Comparison of ENCODE assay signal across 9 mouse cellular contexts in the genomic region with DNA sequence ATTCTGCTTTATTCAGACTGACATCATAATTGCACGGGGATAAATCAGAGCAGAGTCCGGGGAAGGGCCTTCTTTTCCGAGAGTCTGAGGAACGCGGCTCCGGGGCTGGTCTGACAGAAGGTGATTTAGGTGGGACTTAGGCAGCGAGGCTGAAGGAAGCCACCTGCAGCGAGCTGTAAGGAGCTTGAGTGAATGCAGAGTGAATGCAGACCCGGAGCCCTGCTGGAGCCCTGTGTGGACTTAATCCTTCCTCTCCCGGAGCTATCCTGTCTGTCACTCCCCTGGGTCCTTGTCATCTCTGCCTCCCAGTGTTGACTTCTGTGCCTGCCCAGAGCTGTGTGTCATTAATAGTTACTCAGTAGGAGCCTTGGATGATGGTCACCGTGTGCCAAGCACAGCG. TPM values are rescaled to one million over a fixed set of nuclear protein-coding genes. Genes with fewer than 3 reads are reported as not detected.
DNase-seq lines count a peak whose midpoint lies in the region; ATAC-seq and TF ChIP-seq lines count a peak whose summit lies in the region.
"Had no signal": no experiment of that assay in that cellular context is flagged by ENCODE, and none has a peak within 500 bp of the region (broad histone marks: within the 10 kb centered on the region; RNA-seq: fewer than 3 reads in every experiment).

No protein-coding gene starts in this region.

- no peak for TF ChIP-seq CTCF in heart, postnatal 0 days (IDR thresholded peaks at IDR 0.05; ENCODE audit: low read depth)

- TF ChIP-seq EP300 in heart, postnatal 0 days (IDR thresholded peaks at IDR 0.05; ENCODE audit: low read depth): no peak

- H3K4me3 ChIP-seq in heart, postnatal 0 days (ENCODE audit: low read depth, low read length): no peak overlapping the region
- no peak overlapping the region for H3K4me3 ChIP-seq in intestine, embryonic 15.5 days (replicated peaks)
- H3K4me3 ChIP-seq in neural tube, embryonic 13.5 days: no peak overlapping the region

- H3K9ac ChIP-seq in heart, postnatal 0 days (replicated peaks; ENCODE audit: low read depth, low read length): no peak overlapping the region
- H3K9ac ChIP-seq in intestine, embryonic 15.5 days: no peak overlapping the region
- H3K9ac ChIP-seq in neural tube, embryonic 13.5 days: no peak overlapping the region

- no peaks in the 10 kb centered on the region for H3K27me3 ChIP-seq in heart, postnatal 0 days (ENCODE audit: control insufficient read depth, insufficient read depth, low read length)
- H3K27me3 ChIP-seq in intestine, embryonic 15.5 days (replicated peaks): no peaks in the 10 kb centered on the region
- no peaks in the 10 kb centered on the region for H3K27me3 ChIP-seq in neural tube, embryonic 13.5 days

- peaks cover 25% of the 10 kb centered on the region for H3K4me1 ChIP-seq in heart, postnatal 0 days (ENCODE audit: control insufficient read depth, insufficient read depth)
- H3K4me1 ChIP-seq in intestine, embryonic 15.5 days (replicated peaks): peaks cover 42% of the 10 kb centered on the region
- H3K4me1 ChIP-seq in neural tube, embryonic 13.5 days (replicated peaks): peaks cover 63% of the 10 kb centered on the region

- 23% methylated on average over 12 of the region's 12 CpGs for WGBS in heart, postnatal 0 days
- WGBS in intestine, embryonic 15.5 days: 16% methylated on average over 12 of the region's 12 CpGs
- 4% methylated on average over 12 of the region's 12 CpGs for WGBS in neural tube, embryonic 13.5 days

- ATAC-seq in heart, postnatal 0 days (ENCODE audit: insufficient read depth, low read depth): no peak
- ATAC-seq in intestine, embryonic 15.5 days: peak; percentile 46
- ATAC-seq in neural tube, embryonic 13.5 days (ENCODE audit: low read depth): peak; percentile 75

- no peaks in the 10 kb centered on the region for H3K9me3 ChIP-seq in heart, postnatal 0 days (replicated peaks; ENCODE audit: control insufficient read depth, low read length)
- no peaks in the 10 kb centered on the region for H3K9me3 ChIP-seq in intestine, embryonic 15.5 days
- no peaks in the 10 kb centered on the region for H3K9me3 ChIP-seq in neural tube, embryonic 13.5 days

- no peak overlapping the region for H3K27ac ChIP-seq in heart, postnatal 0 days (ENCODE audit: low read depth)
- no peak overlapping the region for H3K27ac ChIP-seq in intestine, embryonic 15.5 days
- H3K27ac ChIP-seq in neural tube, embryonic 13.5 days (replicated peaks): peak overlapping the region; percentile 74

- no peaks in the 10 kb centered on the region; the same call in 1 of the 2 replicates for H3K36me3 ChIP-seq in heart, postnatal 0 days (replicated peaks; ENCODE audit: control insufficient read depth, insufficient read depth, low read length)
- H3K36me3 ChIP-seq in intestine, embryonic 15.5 days: peaks cover 2% of the 10 kb centered on the region; the same call in 1 of the 2 replicates
- peaks cover 2% of the 10 kb centered on the region for H3K36me3 ChIP-seq in neural tube, embryonic 13.5 days

- H3K4me2 ChIP-seq in heart, postnatal 0 days (ENCODE audit: low read depth, low read length): no peak overlapping the region
- H3K4me2 ChIP-seq in intestine, embryonic 15.5 days (replicated peaks): no peak overlapping the region; the same call in 1 of the 2 replicates
- H3K4me2 ChIP-seq in neural tube, embryonic 13.5 days: peak overlapping the region; percentile 26

- DNase-seq in heart, postnatal 0 days (ENCODE audit: low spot score): peak; percentile 15
- no peak for DNase-seq in heart, postnatal 14 days
- DNase-seq in embryo, embryonic 10.5 days (ENCODE audit: low spot score): peak; percentile 74
- DNase-seq in ovary, postnatal 14 days (ENCODE audit: low spot score): no peak
- DNase-seq in gastrocnemius, postnatal 14 days: no peak
- DNase-seq in layer of hippocampus, adult 18-20 months (ENCODE audit: low spot score in 2 of 2): no peak
- DNase-seq: cerebellum, adult 11 months had no signal

- intact Hi-C loops in heart, postnatal 14 days (cut with DNase I): no loop called here
- intact Hi-C loops in gastrocnemius, postnatal 14 days (cut with DNase I; ENCODE audit: low total_unique reads): no loop called here

RNA-seq across cellular contexts. Expression of gene Hunk, which starts 32.8 kb away (rescaled TPM):
- 3.3 and 7.7 TPM in 2 replicates for total RNA-seq in heart, postnatal 0 days (2014; rRNA removed; ENCODE audit: low replicate concordance)
- polyA plus RNA-seq in heart, postnatal 0 days (2015; fragmentation: Nextera tagmentation; extraction: Ambion mirVana): 1.4 and 1.6 TPM in 2 replicates
- total RNA-seq in heart, postnatal 14 days (2021): 1 to 10 TPM; 2.0 to 2.3 TPM
- 6.5 and 6.8 TPM in 2 replicates for polyA plus RNA-seq in intestine, embryonic 15.5 days (2015; fragmentation: Nextera tagmentation; extraction: Ambion mirVana)
- polyA plus RNA-seq in neural tube, embryonic 13.5 days (2015; fragmentation: Nextera tagmentation; extraction: Ambion mirVana): 6.2 and 6.8 TPM in 2 replicates
- 1 to 10 TPM; 3.1 to 3.7 TPM for total RNA-seq in gastrocnemius, postnatal 14 days (2021)
- 10 to 100 TPM; 24.3 to 28.9 TPM for total RNA-seq in layer of hippocampus, adult 18-20 months (2021)

Comparison
In these comparisons a context has a peak if more than half of its experiments do, and no peak if none do; other contexts are left out.
1. DNase-seq: peak in heart, postnatal 0 days (single experiment) and embryo, embryonic 10.5 days (single experiment); none in heart, postnatal 14 days (0 of 2), ovary, postnatal 14 days (single experiment), gastrocnemius, postnatal 14 days (single experiment) and layer of hippocampus, adult 18-20 months (0 of 2).